Mouse (Mus musculus): ENCODE measurements around the gene Tdgf1. TPM values are rescaled to one million over a fixed set of nuclear protein-coding genes. Genes with fewer than 3 reads are reported as not detected.

Gene Tdgf1
- polyA plus RNA-seq (2015; fragmentation: Nextera tagmentation; extraction: Ambion mirVana): 0.08 TPM in 1 of 2 replicates, not detected in the other

GRCm38 (mm10) chr9:110945926-110946325, at the start of gene Tdgf1:
Gene Tdgf1 (minus strand): TSS chr9:110946158.

GRCm38 (mm10) chr9:110990204-110990603, 44.2 kb upstream of the Tdgf1 start, which contains the start of gene Rtp3:
Gene Rtp3 (minus strand): TSS chr9:110990583.

GRCm38 (mm10) chr9:110951397-110951796, 5.4 kb upstream of the Tdgf1 start, which contains the start of gene Lrrc2:
Gene Lrrc2 (plus strand): TSS chr9:110951545.

GRCm38 (mm10) chr9:110916786-110917185, 29.2 kb downstream of the Tdgf1 start, which contains the start of gene Fam240a:
Gene Fam240a (minus strand): TSS chr9:110916861.

Small RNA genes within 50 kb of the gene (microRNA-seq; reads per million reads assigned to microRNA genes)
- gene Gm24269: not detected

Other genes with a start within 250 kb of the Tdgf1 start
- 0.64 TPM in 1 of 2 replicates, not detected in the other for gene Myl3, start 204.3 kb downstream of the Tdgf1 start, polyA plus RNA-seq (2015; fragmentation: Nextera tagmentation; extraction: Ambion mirVana)
- gene Pth1r, start 199.0 kb downstream of the Tdgf1 start, polyA plus RNA-seq (2015; fragmentation: Nextera tagmentation; extraction: Ambion mirVana): 16.7 and 20.3 TPM in 2 replicates
- not detected in 2 replicates for gene Prss42, start 148.0 kb downstream of the Tdgf1 start, polyA plus RNA-seq (2015; fragmentation: Nextera tagmentation; extraction: Ambion mirVana)
- gene Prss44, start 132.2 kb downstream of the Tdgf1 start, polyA plus RNA-seq (2015; fragmentation: Nextera tagmentation; extraction: Ambion mirVana): not detected in 2 replicates
- gene Prss43, start 119.5 kb downstream of the Tdgf1 start, polyA plus RNA-seq (2015; fragmentation: Nextera tagmentation; extraction: Ambion mirVana): not detected in 2 replicates
- not detected in 2 replicates for gene Prss45, start 111.6 kb downstream of the Tdgf1 start, polyA plus RNA-seq (2015; fragmentation: Nextera tagmentation; extraction: Ambion mirVana)
- 0.31 and 0.69 TPM in 2 replicates for gene Prss46, start 101.7 kb downstream of the Tdgf1 start, polyA plus RNA-seq (2015; fragmentation: Nextera tagmentation; extraction: Ambion mirVana)
- 0.89 TPM in 1 of 2 replicates, not detected in the other for gene Prss50, start 88.2 kb downstream of the Tdgf1 start, polyA plus RNA-seq (2015; fragmentation: Nextera tagmentation; extraction: Ambion mirVana)
- 9.5 and 11.0 TPM in 2 replicates for gene Als2cl, start 66.3 kb downstream of the Tdgf1 start, polyA plus RNA-seq (2015; fragmentation: Nextera tagmentation; extraction: Ambion mirVana)
- 0.76 and 1.5 TPM in 2 replicates for gene Tmie, start 66.0 kb downstream of the Tdgf1 start, polyA plus RNA-seq (2015; fragmentation: Nextera tagmentation; extraction: Ambion mirVana)
- gene Fam240a, start 29.3 kb downstream of the Tdgf1 start, polyA plus RNA-seq (2015; fragmentation: Nextera tagmentation; extraction: Ambion mirVana): not detected in 2 replicates
- 0.37 and 0.39 TPM in 2 replicates for gene Lrrc2, start 5.4 kb upstream of the Tdgf1 start, polyA plus RNA-seq (2015; fragmentation: Nextera tagmentation; extraction: Ambion mirVana)
- gene Rtp3, start 44.4 kb upstream of the Tdgf1 start, polyA plus RNA-seq (2015; fragmentation: Nextera tagmentation; extraction: Ambion mirVana): not detected in 2 replicates
- 0.79 and 1.5 TPM in 2 replicates for gene Ltf, start 73.1 kb upstream of the Tdgf1 start, polyA plus RNA-seq (2015; fragmentation: Nextera tagmentation; extraction: Ambion mirVana)
- 1.8 and 3.5 TPM in 2 replicates for gene Ccrl2, start 111.4 kb upstream of the Tdgf1 start, polyA plus RNA-seq (2015; fragmentation: Nextera tagmentation; extraction: Ambion mirVana)
- gene Lrrfip2, start 171.4 kb upstream of the Tdgf1 start, polyA plus RNA-seq (2015; fragmentation: Nextera tagmentation; extraction: Ambion mirVana): 27.0 and 27.8 TPM in 2 replicates

Data from urinary bladder, postnatal 0 days (tissue).